Mouse (Mus musculus) frontal cortex, adult 2 months (tissue): ENCODE data around the gene Tpst1. TPM values are rescaled to one million over a fixed set of nuclear protein-coding genes. Genes with fewer than 3 reads are reported as not detected.
"Not testable (repeated sequence)": the region's sequence is repeated elsewhere in the genome, so short reads cannot be mapped to it uniquely, and the experiment has no call there.

Source experiments
- DNase-seq, 2 experiments: peaks; one replicate each; pipeline ENCODE4 v3.0.0; 2022; ENCODE audit warnings: low spot score in 1 of 2; ENCODE audit errors: extremely low spot score in 1 of 2
- polyA plus RNA-seq: library from polyadenylated mRNA; depleted of rRNA; stranded (reverse); fragments of >200 nt; gene quantifications from 2 replicates; pipeline ENCODE4 v1.2.3, GENCODE M21; 2012; rRNA removed

Gene Tpst1
- 32.1 and 34.5 TPM in 2 replicates for polyA plus RNA-seq

DNA sequence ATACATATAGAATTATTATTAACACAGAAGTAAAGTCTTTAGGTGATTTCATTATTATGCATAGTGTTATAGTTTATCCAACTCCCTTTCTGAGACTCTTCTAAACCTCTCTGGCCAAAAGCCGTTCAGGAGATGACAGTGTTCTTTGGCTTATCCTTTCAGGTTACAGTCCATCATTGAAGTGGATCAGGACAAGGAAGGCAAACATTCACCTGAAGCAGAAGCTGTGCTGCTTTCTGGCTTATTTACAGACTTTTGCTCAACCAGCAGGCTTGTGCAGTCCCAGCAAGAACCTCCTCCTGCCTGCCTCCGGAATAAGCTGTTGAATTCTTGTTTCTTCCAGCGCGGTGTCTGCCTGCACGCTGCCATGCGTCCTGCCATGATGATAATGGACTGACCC, at the start of gene Tpst1:
TSS of gene Tpst1 (plus strand) at position 301 of the 400 bp plus-strand sequence.
- DNase-seq: no peak

DNA sequence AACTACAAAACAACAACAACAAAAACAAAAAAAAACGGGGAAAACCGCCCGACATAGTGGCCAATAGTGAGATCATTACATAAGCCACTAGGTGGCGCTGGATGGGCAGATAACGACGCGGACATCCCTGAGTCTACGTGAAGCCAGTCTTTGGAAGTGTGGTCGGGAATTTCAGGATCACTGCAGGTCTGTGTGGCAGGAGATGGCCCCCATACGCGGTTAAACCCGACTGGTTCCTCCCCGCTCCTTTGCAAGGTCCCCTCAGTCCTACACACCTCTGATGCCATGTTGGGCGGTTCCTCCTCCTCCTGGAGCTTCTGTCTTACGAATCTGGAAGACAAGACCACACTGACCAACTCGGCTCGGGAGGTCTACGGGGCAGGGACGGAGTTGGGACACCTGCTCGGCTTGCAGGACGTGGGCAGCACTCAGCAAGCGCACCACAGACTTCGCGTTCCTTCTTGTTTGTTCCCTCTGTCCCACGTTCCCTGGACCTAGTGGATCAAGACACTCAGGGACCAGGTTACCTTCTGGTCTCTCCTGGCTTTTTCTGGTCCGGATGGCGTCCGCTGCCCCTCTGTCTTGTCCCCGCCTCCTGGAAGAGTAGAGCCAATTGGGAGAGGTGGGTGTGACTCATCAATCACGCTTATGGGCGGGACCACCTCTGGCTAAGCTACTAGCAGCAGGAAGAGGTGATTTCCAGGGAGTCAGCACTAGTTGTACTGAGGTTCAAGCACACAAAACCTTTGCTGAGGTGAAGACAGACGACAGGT, 49.2 kb upstream of the Tpst1 start:
- peak; percentile 72 to 84 for DNase-seq

DNA sequence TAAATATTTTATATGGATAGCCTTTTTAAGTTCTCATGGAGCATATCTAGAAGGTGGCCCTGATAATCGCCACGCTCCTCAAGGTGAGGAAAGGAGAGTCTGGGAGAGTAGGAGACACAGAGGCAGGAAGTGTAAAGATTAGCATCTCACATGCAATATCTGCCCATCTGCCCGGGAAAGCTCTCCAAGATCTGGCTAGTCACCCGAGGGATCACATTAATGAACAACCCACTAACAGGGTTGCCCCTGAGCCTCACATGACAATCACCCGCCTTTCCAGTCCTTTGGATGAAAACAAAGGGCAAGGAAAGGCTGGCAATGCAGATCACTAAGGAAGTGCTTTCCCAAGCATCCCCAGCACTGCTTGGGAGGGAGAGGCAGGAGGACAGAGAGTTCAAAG, 46.0 kb upstream of the Tpst1 start:
- no peak for DNase-seq

DNA sequence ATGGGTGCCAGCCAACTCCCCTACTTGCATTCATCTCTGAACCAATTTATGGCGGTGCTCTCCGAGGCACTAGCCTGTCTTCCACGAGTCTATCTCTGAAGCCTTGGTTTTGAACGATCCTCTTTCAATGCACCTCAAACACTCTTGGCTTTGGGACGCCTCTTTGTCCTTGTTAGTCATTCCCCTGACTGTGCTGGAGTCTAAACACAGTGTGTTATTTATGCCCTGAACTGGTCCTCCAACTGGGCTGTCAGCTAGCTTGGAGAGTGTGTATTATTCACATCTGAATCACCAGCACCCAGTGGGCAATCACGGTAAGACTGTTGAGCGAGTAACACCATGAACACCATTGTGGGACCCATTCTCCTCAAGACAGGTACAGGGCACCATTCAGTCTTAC, 45.4 kb upstream of the Tpst1 start:
- no peak for DNase-seq

DNA sequence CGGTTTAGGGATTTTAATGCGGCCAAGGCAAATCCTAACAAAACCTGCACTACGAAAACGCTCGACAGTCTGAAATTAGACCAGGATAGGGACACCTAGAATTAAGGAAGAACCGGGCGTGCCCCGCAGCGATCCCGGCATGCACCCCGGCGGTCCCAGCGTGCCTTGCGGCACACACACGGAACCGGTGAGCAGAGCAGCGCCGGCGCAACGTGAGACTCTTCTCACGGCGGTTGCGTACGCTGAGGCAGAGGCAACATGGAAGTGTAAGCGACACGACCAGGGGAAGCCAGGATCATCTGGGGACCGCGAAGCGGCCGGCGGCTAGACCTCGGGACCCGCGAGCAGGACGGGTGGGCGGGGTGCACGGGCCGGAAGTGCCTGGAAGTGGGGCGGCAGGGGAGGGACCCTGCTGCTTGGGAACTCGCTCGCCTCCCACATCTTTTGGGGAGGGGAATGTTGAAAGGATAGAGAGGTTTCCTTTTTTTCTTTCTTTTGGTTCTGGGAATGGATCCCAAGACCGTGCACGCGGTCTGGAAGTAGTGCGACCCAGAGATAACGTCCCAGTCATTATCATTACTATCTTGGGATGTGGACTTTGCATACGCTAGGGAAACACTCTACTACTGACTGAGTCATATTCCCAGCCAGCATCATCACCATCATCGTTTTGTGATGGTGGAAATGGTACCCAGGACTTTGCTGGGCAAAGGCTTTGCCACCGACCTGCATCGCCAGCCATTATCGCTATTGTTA, 43.8 kb upstream of the Tpst1 start, which contains the start of the genes Asl and Crcp:
TSS of gene Asl (minus strand) at position 106 of the 756 bp plus-strand sequence.
TSS of gene Crcp (plus strand) at position 149 of the 756 bp plus-strand sequence.
- DNase-seq: peak; percentile 73 to 93

DNA sequence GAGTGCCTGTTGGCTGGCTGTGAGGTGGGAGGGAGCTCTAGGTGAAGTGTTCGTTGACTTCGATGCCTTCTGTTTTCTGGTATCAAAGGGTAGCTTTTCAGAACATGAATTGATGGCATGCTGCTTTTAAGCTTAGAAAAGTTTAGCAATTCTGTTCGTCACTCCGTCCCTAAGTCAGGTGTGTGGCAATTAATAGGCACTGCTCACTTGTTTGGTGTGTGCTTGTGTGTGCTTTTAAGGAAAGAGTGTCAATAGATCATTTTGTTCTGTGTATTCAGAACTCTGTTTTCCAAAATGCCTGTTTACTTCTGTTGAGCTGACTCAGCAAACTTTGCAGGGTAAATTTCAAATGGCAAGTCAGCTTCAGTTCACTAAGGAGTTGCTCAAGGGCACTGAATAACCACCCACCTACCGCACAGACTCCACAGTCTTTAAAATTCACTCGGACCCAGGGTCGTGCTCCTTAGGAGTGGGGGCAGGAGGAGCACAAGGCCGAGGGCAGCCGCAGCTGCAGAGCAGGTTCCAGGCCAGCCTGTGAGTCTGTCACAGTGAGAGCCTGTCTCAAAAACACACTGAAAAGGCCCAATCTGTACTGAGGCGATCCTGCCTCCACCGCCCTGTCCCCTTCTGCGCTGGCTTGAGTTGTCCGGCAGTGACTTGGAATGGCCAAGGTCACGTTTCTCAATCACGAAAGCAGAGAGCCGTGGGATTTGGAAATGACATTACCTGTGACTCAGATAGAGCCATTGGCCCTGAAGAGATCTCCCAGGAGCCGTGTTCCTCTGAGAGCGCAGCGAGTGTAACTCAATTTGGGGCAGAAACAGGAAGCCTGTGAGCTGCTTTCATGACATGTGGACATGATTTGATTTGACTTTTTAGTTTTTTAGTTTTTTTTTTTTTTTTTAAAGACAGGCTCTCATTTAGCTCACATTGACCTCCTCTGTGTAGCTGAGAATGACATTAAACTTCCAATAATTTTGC, 41.4 kb upstream of the Tpst1 start:
- DNase-seq: no peak

DNA sequence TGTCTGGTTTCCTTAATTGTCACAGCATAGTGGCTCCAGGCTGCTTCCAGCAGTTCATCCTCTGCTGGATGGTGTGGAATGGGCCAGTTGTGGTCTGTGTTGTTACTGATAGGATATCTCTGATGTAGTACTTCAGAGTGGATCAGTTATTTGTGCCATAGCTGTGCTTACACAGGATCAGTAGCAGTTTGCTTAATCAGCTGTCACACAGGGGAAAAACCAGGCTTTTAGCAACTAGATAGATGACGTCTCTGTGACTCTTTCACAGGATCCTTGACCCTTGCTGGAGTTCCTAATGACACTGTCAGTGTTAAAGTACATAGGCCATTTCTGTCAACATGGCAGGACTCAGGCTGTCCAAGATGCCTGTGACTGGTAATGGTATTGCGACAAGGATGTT, 39.3 kb upstream of the Tpst1 start:
- no peak for DNase-seq

DNA sequence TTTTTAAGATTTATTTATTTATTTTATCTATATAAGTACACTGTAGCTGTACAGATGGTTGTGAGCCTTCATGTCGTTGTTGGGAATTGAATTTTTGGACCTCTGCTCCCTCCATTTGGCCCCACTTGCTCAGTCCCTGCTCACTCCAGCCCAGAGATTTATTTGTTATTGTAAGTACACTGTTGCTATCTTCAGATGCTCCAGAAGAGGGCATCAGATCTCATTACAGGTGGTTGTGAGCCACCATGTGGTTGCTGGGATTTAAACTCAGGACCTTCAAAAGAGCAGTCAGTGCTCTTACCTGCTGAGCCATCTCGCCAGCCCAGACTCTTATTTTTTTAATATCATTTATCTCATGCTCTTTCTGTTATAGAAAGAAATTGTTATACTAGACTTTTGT, 36.8 kb upstream of the Tpst1 start:
- not testable (repeated sequence) for DNase-seq

DNA sequence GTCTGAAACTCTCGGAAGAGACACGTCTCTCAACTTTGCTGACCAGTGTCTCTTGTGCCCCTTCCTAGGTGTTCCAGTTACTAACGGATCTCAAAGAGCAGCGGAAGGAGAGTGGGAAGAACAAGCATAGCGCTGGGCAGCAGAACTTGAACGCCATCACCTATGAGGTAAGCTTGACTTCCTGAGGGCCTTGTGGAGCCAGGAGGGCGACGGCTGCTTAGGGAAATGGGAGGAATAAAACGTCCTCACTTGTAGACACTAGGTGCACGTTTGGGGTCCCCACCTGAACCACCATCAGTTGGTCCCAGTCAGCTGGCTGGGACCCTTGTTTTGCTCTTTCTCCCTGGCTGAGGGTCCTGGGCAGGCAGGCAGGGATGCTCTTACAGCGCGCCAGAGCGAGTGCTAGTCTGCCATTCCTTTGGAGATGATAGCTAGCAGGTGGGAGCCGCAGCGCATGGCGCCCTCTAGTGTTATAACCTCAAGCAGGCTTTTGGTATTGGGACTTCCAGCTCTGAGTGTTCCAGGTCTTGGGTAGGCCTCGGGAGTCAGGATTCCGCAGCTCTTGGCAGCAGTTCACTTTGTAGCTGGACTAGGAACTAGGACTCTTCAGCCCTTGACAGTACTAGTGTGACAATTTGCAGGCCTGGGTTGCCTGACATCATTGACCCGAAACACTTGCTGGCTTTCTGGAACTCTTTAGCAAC, 35.2 kb upstream of the Tpst1 start:
- DNase-seq: peak; percentile 19 to 79

DNA sequence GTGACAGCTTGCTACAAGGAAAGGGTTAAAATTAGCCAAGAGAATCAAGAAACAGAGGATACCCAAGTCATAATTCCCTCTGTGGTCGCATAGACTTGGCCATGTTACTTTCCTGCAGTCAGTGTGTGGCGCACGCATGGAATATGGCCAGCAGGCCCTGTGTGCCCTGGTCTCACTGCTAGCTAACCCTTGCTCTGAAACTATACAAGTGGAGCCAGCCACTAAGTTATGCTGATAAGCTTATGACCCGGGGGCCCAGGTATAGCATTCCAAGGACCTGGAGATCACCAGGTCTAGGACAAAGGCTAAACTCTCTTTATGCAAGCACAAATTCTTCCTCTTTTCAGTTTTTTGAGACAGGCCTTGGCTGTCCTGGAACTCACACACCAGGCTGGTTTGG, 32.3 kb upstream of the Tpst1 start:
- no peak for DNase-seq

DNA sequence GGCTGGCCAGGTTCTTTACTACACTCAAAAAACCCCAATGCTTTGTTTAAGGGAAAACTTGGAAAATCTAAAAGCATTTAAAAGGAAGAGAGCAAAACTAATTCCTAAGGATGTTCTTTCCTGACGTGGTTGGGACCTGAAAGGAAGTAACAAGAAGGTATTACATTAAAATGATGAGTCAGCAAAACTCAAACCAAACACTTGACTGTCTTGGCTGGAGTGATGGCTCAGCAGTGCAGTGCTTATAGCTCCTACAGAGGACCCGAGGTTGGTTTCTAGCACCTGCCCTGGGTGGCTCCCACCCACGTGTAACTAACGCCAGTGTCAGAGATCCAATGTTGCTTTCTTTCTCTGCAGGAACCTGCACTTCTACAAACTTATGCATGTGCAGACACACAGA, 31.9 kb upstream of the Tpst1 start:
- DNase-seq: no peak

DNA sequence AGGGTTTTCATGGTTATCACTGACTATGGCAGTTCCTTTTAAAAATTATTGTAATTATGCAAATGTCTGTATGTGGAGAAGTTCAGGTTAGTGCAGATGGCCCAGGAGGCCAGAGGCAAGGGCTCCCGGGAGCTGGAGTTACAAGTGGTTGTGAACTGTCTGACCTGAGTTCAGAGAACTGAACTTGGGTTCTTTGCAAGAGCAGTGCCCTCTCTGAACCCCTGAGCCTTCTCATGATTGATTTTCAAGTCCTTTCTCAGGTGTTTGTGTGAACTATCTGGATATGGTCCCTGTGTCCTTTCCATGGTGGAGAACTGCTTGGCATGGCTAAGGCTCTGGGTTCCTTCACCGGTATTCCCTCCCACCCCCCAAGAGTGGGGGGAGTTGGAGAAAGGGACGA, 29.4 kb upstream of the Tpst1 start:
- DNase-seq: no peak

DNA sequence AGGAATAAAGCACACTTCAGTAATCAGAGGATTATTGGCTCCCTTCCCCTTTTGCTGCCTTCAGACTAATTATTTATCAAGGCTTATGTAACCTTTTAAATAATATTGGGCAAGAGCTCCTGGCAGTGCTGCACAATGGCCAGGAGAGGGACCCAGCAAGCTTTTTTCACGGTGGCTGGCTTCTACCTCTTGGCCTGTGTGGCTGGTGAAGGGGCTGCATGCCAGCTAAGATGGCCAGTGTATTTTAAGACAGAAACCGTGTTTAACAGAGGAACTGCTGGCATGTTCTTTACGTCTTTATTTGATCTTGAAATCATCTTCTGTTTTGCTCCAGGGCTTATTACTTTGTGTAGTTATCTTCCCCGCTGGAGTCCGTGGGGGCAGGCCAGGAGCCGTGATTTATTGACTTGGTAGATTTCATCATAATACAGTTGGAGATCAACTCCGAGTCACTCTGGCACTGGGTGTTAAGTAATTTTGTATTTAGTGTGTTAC, 28.9 kb upstream of the Tpst1 start:
- peak; percentile 30 to 74 for DNase-seq

DNA sequence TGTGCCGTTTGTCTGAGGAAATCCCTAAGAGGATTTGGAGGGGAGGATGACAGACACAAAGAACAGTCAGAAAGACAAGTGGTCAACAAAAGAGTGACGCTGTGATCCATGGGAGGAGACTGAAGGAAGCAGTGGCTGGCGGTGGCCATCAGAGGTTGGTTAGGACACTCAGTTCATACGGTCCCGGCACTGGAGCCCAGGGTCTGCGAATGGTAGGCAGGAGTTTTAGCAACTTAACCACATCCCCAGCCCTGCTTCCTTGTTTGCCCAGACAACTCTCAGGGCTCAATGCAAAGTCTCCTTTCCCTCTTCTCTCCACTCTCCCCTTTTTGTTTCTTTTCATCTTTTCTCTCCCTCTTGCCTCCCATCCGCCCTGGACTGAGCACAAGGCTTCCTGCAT, 27.0 kb upstream of the Tpst1 start:
- DNase-seq: no peak

DNA sequence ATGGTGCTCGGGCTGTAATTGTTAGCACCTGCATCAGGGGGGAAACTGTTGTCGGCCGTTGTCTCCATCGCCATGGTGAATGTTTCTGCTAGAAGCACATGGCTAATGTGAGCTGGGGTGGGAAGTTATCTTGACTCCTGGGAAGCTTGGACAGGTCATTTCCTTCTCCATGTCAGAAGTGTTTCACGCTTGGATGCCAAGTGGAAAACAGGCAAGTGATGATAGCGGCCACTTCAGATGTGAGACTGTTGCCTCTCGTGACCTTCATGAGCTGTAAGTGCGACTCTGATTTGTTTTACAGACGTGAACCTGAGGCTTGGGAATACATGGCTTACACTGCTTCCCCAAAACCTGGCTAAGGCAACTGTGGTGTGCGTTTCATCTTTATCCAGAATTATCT, 26.5 kb upstream of the Tpst1 start:
- no peak for DNase-seq

DNA sequence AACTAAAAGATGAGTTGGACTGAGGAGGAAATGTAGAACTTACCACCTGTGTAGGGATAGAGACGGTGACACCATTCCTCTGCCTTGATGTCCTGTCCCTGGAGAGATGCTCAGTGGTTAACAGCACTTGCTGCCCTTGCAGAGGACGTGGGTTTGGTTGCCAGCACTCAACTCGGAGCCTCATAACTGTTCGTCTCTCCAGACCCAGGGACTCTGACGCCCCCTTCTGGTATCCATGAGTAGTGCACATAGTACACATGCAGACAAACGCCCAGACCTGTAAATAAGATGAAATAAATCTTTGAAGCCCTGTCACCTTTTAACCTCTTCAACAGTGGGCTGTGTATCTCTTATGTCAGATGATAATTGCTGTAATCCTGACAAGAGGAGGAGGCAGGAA, 26.1 kb upstream of the Tpst1 start:
- DNase-seq: no peak

DNA sequence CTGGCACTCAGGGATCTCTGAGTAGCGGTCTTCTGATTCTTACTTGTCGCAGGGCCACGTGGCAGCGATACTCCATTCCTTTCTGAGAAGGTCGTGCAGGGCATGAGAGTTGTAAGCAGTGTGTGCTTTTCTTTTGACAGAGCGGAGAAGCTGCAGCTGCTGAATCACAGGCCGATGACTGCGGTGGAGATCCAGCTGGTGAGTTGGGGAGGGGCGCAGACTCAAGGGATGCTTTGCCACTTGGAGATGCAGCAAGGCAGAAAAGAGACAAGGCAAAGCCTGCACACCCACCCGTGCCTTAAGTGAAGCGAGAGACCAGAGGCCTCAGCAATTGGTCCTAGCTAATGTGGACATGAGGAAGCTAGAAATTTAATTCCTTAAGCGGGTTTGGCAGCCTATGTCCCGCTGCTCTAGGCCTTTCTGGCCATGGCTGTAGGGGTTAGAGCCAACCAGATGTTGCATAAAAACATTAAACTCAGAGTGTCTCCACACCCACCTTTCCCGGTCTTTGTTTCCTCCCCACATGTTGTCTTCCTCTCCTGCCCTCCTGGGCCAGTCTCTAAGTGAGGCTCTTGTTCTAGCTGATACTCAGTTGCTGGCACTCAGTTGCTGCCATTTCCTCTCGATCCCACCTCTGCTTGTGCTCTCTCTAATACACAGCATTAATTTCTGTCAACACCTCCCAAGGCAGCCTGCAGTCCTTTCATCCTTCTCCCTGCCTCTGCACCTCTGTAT, 24.2 kb upstream of the Tpst1 start:
- no peak for DNase-seq

DNA sequence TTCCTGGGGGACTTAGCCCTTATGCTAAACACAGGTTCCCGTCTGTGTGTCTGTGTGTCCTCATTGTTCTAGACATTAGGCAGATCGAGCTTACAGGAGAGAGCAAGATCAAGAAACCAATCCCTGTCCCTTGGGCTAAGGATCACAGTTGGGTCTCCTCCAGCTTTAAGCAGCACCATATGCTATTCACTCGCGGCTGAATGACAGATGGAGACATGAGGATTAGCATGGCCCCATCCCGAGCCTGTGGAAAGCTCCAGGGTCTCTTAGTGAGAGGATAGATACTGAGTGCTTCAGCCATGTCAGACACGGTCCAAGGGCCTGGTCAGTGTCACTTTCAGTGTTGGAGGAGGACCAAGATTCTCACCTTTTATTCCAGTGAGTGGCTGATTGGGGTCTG, 22.7 kb upstream of the Tpst1 start:
- no peak for DNase-seq
